Mouse (Mus musculus) urinary bladder, postnatal 10 days (tissue): ENCODE results near the gene Gdpd5.

Source experiments
- DNase-seq: peaks from one replicate; pipeline ENCODE4 v3.0.0; 2022; ENCODE audit warnings: low spot score

Gdpd5 gene

DNA sequence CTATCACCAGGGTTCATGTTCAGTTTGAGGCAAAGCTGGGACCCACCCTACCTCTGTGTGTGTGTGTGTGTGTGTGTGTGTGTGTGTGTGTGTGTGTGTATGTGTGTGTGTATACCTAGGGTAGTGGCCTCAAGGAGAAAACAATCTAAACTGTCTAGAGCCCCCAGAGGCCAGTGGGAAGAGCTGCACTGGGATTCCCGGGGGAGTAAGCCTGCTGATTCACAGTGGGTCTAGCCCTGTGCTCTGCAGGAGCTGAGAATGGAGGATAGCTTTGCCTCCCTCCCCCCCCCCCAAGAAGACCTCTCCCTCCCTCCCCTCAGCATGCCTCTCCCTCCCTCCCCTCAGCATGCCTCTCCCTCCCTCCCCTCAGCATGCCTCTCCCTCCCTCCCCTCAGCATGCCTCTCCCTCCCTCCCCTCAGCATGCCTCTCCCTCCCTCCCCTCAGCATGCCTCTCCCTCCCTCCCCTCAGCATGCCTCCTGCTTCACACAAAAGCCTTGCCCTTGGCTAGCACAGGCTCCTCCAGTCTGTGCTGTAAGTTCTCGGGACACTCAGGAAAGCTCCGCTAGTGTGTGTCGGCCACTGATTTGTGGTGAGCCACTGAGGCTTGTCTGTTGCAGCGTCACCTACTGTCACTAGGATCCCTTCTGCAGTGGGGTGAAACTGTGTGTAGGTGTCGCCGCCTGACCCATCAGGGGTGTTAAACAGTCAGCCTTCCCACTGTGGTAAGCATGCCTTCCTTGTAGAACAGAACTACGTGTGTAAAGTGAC lies 24.4 kb downstream of the Gdpd5 start:
- no peak for DNase-seq

DNA sequence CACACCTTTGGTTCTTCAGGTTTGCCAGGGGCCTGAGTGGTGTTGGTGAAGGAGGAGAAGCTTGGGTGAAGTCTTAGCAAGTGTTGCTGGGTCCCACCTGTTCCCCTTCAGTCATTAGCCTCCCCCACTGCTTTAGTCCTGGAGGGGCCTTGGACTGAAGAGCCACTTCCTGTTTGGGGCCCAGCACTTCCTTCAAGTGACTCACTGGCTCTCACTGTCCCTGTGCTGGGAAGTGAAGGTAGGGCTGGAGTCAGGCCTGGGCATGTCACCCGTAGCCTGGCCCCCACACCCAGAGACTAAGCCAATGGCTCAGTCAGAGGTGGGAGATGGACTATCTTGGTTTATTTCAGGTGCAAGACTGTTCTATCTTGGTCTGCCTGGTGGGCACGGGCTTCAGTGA lies 26.4 kb downstream of the Gdpd5 start:
- DNase-seq = no peak

DNA sequence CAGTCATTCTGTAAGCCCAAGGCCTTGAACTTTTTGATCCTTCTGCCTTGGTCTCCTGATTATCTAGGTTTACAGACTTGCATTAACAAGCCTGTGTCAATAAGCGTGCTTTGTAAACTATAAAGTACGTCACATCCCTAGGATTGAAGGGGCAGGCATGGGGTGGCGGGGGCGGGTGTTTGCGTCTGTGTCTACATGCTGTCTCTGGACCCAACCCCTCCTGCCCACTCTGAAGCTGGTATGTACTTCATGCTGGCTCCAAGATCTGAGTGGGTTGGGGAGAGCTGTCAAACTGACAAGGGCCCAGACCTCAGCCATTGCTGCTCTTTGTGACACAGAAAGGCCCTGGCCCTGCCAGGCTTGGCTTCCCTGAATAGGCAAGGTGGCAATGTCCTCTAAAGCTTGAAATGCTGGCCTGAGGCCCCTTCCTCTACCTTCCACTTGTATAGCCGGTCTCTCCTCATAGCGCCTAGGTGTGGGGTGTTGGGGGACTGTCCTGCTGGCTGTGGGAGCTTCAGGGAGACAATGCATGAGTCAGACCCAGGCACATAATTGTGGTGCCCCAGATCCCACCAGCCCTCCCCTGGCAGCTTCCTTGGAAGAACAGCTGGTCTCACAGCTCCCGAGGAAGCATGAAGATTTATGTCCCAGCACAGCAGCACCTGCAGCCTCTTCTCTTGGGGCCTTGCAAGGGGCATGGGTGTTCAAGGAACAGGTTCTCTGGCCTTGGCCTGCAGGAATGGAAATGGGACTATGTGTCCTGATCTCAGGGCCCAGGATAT lies 28.4 kb downstream of the Gdpd5 start:
- DNase-seq = no peak

DNA sequence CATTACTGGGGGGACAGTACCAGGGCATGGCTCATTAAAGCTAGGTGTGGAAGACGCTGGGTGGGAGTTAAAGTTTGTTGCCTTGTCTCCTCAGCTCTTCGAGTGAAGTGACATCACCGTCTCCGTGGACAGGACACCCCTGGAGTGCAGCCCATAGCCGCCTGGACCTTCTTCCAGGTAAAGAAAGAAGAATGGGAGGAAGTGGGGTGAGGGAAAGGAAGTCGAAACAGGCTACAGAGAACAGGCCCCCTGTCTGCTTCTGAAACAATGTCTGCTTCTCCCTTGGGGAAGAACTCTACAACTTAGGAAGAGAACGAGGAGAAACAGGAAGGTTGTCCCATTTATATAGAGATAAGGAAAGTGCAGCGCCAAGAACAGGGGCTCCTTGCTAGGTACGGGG lies 29.1 kb downstream of the Gdpd5 start:
- DNase-seq = no peak

DNA sequence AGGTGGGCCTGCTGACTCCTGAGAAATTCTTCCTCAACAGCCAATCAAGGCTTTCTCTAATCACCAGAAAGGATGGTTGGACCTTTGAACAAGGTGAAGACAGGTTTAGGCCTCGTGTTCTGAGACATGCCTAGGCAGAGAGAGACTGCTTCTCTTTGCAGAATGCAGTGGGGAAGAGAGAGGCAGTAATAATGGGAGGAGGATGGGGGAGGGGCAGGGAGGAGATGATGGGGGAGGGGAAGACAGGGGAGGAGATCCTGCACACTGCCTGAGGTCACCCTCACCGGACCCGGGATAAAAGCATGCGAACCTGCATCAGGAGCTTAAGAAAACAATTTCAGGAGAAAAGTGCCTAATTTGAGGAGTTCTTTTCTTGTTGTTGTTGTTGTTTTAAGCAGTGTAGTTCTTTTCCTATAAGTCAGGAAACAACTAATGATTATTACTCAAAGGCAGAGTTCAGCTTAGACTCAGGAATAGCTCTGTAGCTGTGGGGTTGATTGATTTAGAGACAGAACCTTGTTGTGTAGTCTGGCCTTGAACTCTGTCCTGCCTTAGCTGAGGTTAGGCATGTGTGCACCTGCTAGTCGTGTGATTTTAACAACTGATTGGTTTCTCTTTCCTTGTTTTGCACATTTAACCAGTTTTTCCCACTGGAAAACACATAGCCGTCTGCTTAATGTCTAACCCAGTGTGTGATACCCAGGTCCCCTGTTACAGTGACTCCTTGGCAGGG lies 30.0 kb downstream of the Gdpd5 start:
- no peak for DNase-seq

- no peak for DNase-seq
Observed at GRCm38 (mm10) chr7:99415045-99415444, 33.8 kb downstream of the Gdpd5 start.

DNA sequence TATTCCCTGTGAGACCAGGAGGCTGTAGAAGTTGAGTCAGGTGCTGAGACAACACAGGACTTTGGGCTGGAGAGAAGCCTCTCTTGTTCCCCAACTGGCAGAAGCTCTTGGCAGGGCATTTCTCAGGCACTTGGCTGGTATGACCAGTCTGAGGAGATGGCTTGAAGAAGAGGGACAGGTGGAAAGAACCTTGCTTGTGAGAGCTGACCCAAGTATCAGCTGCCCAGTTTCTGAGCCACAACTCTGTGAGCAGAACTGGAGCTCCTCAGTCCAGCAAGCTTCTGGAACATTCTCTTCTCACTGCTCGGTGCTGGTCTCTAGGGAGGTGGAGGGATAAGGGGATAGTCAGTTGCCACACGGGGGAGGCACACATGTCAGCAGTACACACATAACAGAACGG lies 38.1 kb downstream of the Gdpd5 start:
- DNase-seq = no peak

- DNase-seq = no peak
Observed at GRCm38 (mm10) chr7:99421006-99421405, 39.8 kb downstream of the Gdpd5 start.

DNA sequence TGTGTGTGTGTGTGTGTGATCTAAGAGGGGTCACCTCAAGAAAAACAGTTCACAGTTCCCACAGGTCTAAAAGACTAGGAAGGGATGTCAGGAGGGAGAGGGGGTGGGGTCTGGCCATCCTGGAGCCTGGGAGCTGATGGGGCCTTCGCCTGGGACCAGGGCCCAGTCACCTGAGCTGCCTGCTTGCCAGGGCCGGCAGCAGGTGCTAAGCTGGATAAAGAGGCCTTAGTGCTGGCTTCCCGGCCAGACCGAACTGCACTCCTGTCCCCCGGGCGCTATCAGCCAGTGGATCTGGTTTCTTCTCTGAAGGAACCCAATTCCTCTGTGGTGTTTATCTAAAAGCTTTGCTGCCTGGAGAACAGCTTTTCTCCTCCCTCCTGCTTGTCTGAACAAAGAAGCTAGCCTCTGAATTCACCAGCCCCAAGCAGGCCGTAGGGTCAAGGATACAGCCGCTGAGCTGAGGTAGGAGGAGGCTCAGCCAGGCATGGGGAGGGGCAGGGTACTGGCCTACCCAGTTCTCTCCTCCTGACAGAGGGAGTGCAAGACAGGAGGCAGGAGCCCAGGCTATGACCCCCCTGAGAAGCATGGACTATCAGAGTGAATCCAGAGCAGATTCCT lies 43.4 kb downstream of the Gdpd5 start:
- DNase-seq = no peak

DNA sequence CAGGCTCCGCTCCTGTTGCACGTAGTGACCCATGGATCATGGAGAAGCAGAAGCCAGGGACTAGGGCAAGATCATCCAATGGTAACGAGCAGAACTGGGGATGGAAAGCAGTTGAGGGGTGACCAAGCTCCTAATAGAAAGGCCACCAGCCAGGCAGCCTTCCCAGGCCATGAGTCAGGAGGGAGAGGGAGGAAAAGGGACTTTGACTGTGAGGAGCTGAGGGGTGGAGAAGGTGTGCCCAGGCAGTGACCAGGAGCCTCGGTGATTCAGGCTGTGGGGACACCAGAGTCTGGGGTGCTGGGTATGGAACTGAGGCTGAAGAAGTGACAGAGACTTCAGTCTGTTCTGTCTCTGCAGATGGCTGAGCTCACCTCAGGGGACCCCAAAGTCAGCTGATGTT lies 44.5 kb downstream of the Gdpd5 start:
- no peak for DNase-seq

DNA sequence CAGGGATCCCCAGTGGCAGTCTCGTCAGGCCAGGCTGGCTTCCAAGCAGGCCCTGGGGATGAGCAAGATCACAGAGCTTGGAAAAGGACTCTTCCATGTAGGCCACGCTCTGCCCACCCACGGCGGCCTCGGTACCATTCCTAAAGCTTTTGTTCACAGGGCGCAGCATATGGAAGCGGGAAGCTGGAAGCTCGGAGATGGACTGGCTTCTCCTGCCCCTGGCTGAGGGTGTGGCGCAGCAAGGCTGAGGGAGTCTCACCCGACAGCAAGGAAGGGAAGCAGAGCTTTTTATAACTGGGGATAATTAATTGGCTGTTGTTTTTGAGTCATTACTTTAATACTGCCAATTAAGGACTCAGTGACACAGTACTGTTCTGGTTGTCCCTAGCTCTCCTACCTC lies 45.8 kb downstream of the Gdpd5 start:
- no peak for DNase-seq

DNA sequence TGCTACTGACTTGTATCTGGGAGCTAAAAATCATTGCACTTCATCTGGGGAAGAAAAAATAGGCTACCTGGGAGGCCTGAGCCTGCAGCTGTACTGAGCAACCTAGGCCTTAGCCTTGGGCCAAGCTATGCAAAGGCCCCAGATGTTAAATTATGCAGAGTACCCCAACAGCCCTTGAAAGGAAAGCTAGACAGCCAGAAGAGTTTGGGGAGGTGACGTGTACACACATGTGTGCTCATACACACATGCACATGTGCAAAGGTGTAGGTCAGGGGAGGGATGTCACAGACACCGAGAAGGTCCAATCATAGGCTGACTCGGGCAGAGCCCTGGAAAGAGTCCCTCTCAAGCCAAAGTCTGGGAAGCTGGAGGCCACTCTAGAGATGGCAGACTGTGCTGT lies 46.8 kb downstream of the Gdpd5 start:
- no peak for DNase-seq

DNA sequence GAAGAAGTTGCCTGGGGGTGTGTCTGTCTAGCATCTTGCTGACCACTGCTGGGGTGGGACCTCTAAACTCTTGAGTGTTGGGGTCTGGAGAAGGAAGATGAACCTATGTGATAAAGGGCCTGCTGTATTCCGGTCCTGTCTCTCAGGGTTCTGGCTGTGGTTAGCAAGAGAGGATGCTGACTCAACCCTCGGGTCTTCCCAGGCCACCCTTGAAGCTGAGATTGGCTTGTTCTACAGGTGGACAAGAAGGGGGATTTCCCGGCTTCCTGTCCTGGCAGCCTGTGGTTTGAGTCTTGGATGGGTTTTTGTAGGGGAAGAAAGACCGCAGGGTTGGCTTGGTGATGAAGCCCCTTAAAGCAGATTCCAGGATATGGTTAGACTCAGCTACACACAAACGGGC lies 47.6 kb downstream of the Gdpd5 start:
- no peak for DNase-seq

GRCm38 (mm10) chr7:99429786-99430185 lies 48.6 kb downstream of the Gdpd5 start:
- DNase-seq = no peak

DNA sequence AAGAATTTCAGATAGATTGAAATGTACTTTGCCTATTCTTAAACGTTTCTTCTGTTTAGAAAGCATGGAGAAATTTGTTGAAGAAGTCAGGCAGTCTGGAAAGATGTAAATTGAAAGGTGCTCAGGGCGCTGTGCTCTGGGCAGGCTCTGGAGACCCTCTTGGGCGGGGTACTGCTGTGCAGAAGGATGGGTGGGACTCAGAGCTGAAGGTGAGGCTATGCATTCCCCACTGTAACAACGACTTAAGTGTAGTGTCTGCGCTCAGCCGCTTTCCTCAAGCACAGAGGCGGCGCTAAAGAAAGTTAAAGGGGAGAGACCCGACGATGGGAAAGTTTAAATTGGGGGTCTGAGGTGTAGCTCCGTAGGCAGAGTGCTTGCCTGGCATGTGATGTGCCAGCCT lies 49.0 kb downstream of the Gdpd5 start:
- DNase-seq = no peak

- no peak for DNase-seq
Observed at GRCm38 (mm10) chr7:99432248-99432647, 51.0 kb downstream of the Gdpd5 start.

- no peak for DNase-seq
Observed at GRCm38 (mm10) chr7:99432863-99433262, 51.6 kb downstream of the Gdpd5 start.

GRCm38 (mm10) chr7:99434672-99435250 lies 53.5 kb downstream of the Gdpd5 start:
- DNase-seq = no peak

DNA sequence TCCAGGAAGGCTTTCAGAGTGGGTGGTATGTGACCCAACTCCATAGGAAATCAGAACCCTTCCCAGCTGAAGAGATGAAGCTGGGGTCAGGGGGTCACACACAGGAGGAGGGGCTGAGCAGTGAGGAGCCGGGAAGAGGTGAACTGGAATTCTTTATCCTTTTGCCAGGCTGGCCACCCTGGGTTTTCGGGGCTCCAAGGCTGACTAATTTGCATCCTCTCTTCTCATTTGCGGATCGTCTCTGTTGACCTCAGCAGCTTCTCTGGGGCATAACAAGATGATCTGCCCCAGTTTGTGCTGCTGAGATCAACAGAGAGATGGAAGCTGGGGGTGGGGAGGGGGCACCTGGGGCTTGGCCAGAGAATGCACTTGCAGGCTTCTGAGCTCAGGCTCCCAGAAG lies 55.3 kb downstream of the Gdpd5 start:
- no peak for DNase-seq

DNA sequence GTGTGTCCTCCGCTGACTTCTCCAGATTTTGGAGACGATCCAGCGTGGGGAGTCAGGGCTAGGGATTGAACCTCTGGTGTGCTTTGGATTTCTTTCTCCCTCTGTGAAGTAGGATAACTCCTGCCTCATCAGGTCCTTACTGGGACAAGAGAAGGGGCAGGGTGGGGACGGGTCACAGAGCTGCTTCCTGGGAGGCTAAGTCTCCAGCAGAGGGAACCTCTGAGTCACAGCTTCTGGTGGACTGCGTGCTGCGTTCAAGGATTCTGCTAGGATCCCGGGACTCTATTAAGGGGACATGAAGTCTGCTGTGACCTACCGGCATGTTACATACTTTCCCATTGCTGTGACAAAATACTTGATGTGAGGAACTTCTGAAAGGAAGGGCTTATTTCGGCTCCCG lies 57.7 kb downstream of the Gdpd5 start:
- no peak for DNase-seq

GRCm38 (mm10) chr7:99441534-99442072 lies 60.4 kb downstream of the Gdpd5 start:
- DNase-seq = no peak

DNA sequence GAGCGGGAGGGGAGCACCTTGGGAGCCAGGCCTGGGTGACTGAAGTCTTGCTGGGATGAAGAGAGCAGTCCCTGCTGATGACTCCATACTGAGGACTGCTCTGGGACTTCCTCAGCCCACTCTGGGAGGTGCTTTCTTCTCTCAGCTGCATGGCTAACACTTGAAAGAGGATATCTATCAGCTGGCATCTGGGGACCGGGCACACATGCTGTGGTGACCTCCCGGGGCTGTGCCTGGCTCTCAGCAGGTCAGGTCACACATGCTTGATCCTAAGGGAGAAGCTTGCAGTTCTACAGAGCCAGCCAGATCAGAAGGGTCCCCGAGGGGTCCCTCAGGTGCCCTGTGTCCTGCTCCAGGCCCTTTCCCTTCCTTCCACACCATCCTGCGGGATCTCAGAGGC lies 62.0 kb downstream of the Gdpd5 start:
- DNase-seq = no peak
